Comparison of ENCODE assay signal across 8 mouse cellular contexts in genomic region chr17:56475584-56476401, GRCm38 (mm10). TPM values are rescaled to one million over a fixed set of nuclear protein-coding genes. Genes with fewer than 3 reads are reported as not detected.
A peak's percentile ranks its signal among the peaks of the same experiment; 100 is the strongest.
DNase-seq lines count a peak whose midpoint lies in the region; ATAC-seq and TF ChIP-seq lines count a peak whose summit lies in the region.

No protein-coding gene starts in this region.

- H3K27ac ChIP-seq in left cerebral cortex, adult 2 months: peak overlapping the region; percentile 96
- peak overlapping the region; percentile 96 for H3K27ac ChIP-seq in forebrain, embryonic 12.5 days
- H3K27ac ChIP-seq in intestine, embryonic 15.5 days: peak overlapping the region; percentile 33; the same call in 1 of the 2 replicates
- H3K27ac ChIP-seq in stomach, embryonic 14.5 days (ENCODE audit: low read length): peak overlapping the region; percentile 73; the same call in 1 of the 2 replicates

- intact Hi-C loops in left cerebral cortex, adult 2 months (cut with DNase I): loop anchor here (1.0 to 5.0 kb wide), 4 partner anchors 31 to 115 kb away; partner anchors contain the start of gene Gm20219

- peaks cover 59% of the 10 kb centered on the region for H3K4me1 ChIP-seq in forebrain, embryonic 12.5 days
- peaks cover 48% of the 10 kb centered on the region for H3K4me1 ChIP-seq in intestine, embryonic 15.5 days (replicated peaks)
- H3K4me1 ChIP-seq in stomach, embryonic 14.5 days (ENCODE audit: control insufficient read depth, insufficient read depth, low read length): peaks cover 41% of the 10 kb centered on the region

- H3K27me3 ChIP-seq in forebrain, embryonic 12.5 days: peaks cover 35% of the 10 kb centered on the region
- peaks cover 36% of the 10 kb centered on the region for H3K27me3 ChIP-seq in intestine, embryonic 15.5 days (replicated peaks)
- H3K27me3 ChIP-seq in stomach, embryonic 14.5 days (ENCODE audit: control insufficient read depth, insufficient read depth, low read length): peaks cover 7% of the 10 kb centered on the region; the same call in 1 of the 2 replicates

- ATAC-seq in forebrain, embryonic 12.5 days (ENCODE audit: low FRiP score): peak; percentile 47
- peak; percentile 37 for ATAC-seq in intestine, embryonic 15.5 days
- ATAC-seq in stomach, embryonic 14.5 days (ENCODE audit: insufficient number of reproducible peaks, insufficient read depth, low FRiP score, low read depth): peak; percentile 26
- no peak for ATAC-seq in frontal cortex, adult (ENCODE audit: low TSS enrichment)

- peak overlapping the region; percentile 99 for H3K9ac ChIP-seq in forebrain, embryonic 12.5 days
- H3K9ac ChIP-seq in intestine, embryonic 15.5 days: peak overlapping the region; percentile 71
- H3K9ac ChIP-seq in stomach, embryonic 14.5 days (replicated peaks; ENCODE audit: low read depth, low read length): peak overlapping the region; percentile 80

- TF ChIP-seq CTCF in left cerebral cortex, adult 2 months (IDR thresholded peaks at IDR 0.05): no peak

- 1% methylated on average over 55 of the region's 66 CpGs for WGBS in forebrain, embryonic 12.5 days
- WGBS in intestine, embryonic 15.5 days: under 1% methylated on average over 66 of the region's 66 CpGs
- under 1% methylated on average over 66 of the region's 66 CpGs for WGBS in stomach, embryonic 14.5 days

- peak overlapping the region; percentile 89 for H3K4me3 ChIP-seq in left cerebral cortex, adult 2 months
- peak overlapping the region; percentile 88 for H3K4me3 ChIP-seq in forebrain, embryonic 12.5 days (replicated peaks)
- peak overlapping the region; percentile 75 for H3K4me3 ChIP-seq in intestine, embryonic 15.5 days (replicated peaks)
- peak overlapping the region; percentile 79 for H3K4me3 ChIP-seq in stomach, embryonic 14.5 days (ENCODE audit: low read depth, low read length)

- H3K9me3 ChIP-seq in forebrain, embryonic 12.5 days: no peaks in the 10 kb centered on the region
- H3K9me3 ChIP-seq in intestine, embryonic 15.5 days: no peaks in the 10 kb centered on the region
- no peaks in the 10 kb centered on the region for H3K9me3 ChIP-seq in stomach, embryonic 14.5 days (ENCODE audit: control insufficient read depth, low read depth, low read length)

- H3K36me3 ChIP-seq in forebrain, embryonic 12.5 days (replicated peaks): no peaks in the 10 kb centered on the region
- H3K36me3 ChIP-seq in intestine, embryonic 15.5 days: no peaks in the 10 kb centered on the region
- H3K36me3 ChIP-seq in stomach, embryonic 14.5 days (ENCODE audit: control insufficient read depth, insufficient read depth, low read length): no peaks in the 10 kb centered on the region

- H3K4me2 ChIP-seq in forebrain, embryonic 12.5 days: peak overlapping the region; percentile 98
- peak overlapping the region; percentile 95 for H3K4me2 ChIP-seq in intestine, embryonic 15.5 days (replicated peaks)
- peak overlapping the region; percentile 99 for H3K4me2 ChIP-seq in stomach, embryonic 14.5 days (replicated peaks; ENCODE audit: low read depth, low read length)

- DNase-seq in left cerebral cortex, adult 2 months (ENCODE audit: extremely low spot score in 1 of 2, low spot score in 2 of 2): peak; percentile 60 to 65
- no peak for DNase-seq in left cerebral cortex, adult 9 months (ENCODE audit: low spot score in 2 of 2)
- DNase-seq in adrenal gland, postnatal 36 days: peak; percentile 69 to 73
- DNase-seq in lung, postnatal 10 days: peak; percentile 41

RNA-seq across cellular contexts. Expression of gene Ptprs, which starts 0.5 kb away (rescaled TPM):
- 100 to 1,000 TPM; 645 to 696 TPM for total RNA-seq in left cerebral cortex, adult 2 months (2021)
- total RNA-seq in adrenal gland, postnatal 36 days (2021): 100 to 1,000 TPM; 157 to 172 TPM
- polyA plus RNA-seq in forebrain, embryonic 12.5 days (2016; fragmentation: Nextera tagmentation; extraction: Ambion mirVana): 330 and 331 TPM in 2 replicates
- polyA plus RNA-seq in intestine, embryonic 15.5 days (2015; fragmentation: Nextera tagmentation; extraction: Ambion mirVana): 56.3 and 56.8 TPM in 2 replicates
- polyA plus RNA-seq in stomach, embryonic 14.5 days (2014; fragmentation: Nextera tagmentation; extraction: Ambion mirVana): 111 and 115 TPM in 2 replicates

RNA-seq across cellular contexts. Expression of gene Znrf4, which starts 36.4 kb away (rescaled TPM):
- not detected for total RNA-seq in left cerebral cortex, adult 2 months (2021)
- total RNA-seq in adrenal gland, postnatal 36 days (2021): not detected
- not detected in 2 replicates for polyA plus RNA-seq in forebrain, embryonic 12.5 days (2016; fragmentation: Nextera tagmentation; extraction: Ambion mirVana)
- not detected in 2 replicates for polyA plus RNA-seq in intestine, embryonic 15.5 days (2015; fragmentation: Nextera tagmentation; extraction: Ambion mirVana)
- polyA plus RNA-seq in stomach, embryonic 14.5 days (2014; fragmentation: Nextera tagmentation; extraction: Ambion mirVana): not detected in 2 replicates

Comparison
In these comparisons a context has a peak if more than half of its experiments do, and no peak if none do; other contexts are left out.
1. DNase-seq: peak in left cerebral cortex, adult 2 months (2 of 2), adrenal gland, postnatal 36 days (2 of 2) and lung, postnatal 10 days (single experiment); none in left cerebral cortex, adult 9 months (0 of 2).
2. H3K27ac ChIP-seq: peak in every context shown above with its lines; median percentile 96 in left cerebral cortex, adult 2 months; 96 in forebrain, embryonic 12.5 days; 73 in stomach, embryonic 14.5 days; 33 in intestine, embryonic 15.5 days.
3. Peak in every context shown above with its lines, with median percentiles within 50 percentile points of each other: H3K4me3 ChIP-seq, H3K4me2 ChIP-seq and H3K9ac ChIP-seq.